Mouse (Mus musculus) heart, postnatal 10 days (tissue): ENCODE results near the gene Jakmip3. TPM values are rescaled to one million over a fixed set of nuclear protein-coding genes. Genes with fewer than 3 reads are reported as not detected.
A peak's percentile ranks its signal among the peaks of the same experiment; 100 is the strongest.

ENCODE experiments used
- DNase-seq, 2 experiments: peaks; one replicate each; pipeline ENCODE4 v3.0.0; 2021
- intact Hi-C: fragments of 180-260 bp; cut with DNase I; formaldehyde crosslinking; loops from one replicate; pipeline ENCODE4 v1.15.1; 2025
- total RNA-seq, 2 experiments: library from RNA; stranded (reverse); gene quantifications; 2 replicates each; pipeline ENCODE4 v1.2.3; 2021

The Jakmip3 gene
- total RNA-seq, 2 experiments from 2014 or later, result 0.19 TPM; not detected in 1

DNA sequence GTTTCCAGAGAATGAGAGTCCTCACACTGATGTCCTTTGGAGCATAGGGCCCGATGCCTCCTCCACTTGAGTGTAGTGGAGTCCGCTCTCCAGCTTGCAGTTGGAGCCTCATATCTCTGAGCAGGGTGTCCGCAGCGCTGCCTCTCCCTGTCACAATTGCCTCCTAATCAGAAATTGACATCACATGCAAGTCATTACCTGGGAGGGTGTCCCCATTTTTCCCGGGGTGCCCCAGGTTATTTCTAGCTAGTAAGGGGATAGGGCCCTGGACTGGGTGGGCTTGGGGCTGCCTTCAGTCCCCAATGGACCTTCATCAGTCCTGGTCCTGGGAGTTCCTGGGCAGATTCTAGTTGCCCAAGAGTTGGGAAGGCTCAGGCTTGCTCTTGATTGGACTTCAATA is 152.1 kb downstream of the Jakmip3 start:
- intact Hi-C loops, result no loop called here
- DNase-seq, result no peak

DNA sequence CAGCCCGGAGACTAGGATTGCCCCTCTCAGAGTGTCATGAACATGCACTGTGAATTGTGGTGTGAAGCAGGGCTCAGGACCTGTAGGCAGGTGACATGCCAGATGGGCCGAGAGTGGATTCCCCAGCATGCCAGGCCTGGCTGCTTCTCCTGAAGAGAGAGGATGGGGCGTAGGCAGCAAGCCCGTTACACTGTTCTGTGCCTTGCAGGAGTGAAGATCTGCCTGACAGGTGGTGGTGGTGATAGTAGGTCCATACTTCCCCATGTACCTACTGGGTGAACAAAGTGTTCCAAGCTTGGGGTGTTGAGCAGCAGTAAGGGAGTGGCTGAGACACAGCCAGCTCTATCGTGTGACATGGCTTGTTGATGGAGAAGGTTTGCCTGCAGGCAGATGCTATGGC is 152.6 kb downstream of the Jakmip3 start:
- intact Hi-C loops, result no loop called here
- no peak for DNase-seq

DNA sequence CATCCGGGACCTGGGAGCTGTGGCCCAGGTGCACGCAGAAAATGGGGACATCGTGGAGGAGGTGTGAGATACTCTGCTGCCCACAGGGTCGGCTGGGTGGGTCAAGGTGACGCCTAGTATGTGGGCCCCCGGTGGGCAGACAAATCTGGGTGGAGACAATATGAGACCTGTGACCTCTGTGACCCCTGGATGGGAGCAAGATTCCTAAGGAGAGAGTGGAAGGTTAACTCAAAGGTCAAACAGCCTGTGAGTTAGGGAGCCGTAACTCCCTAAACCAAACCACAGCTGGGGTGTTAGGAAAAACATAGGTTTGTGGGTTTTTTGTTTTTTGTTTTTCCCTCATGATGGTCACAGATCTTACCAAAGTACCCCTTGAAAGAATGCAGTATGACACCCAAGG is 153.3 kb downstream of the Jakmip3 start:
- no peak for DNase-seq
- intact Hi-C loops, result no loop called here

DNA sequence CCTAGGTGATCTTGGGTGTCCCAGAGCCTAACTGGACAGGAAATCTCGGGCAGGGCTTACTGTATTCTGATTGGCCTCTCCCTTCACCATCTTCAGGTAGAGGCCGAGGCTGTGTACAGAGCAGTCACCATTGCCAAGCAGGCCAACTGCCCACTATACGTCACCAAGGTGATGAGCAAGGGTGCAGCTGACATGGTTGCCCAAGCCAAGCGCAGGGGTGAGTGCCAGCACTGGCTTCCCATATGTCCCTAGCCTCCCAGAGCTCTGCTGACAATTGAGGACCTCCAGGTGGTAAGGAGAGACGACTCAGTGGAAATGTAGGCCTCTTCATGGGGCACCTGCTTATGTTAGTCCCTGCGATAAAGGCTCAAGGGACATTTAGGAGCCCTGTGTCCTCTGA is 154.2 kb downstream of the Jakmip3 start:
- intact Hi-C loops, result no loop called here
- no peak for DNase-seq

GRCm38 (mm10) chr7:139095282-139095681 is 154.8 kb downstream of the Jakmip3 start:
- intact Hi-C loops, result no loop called here
- DNase-seq, result no peak

GRCm38 (mm10) chr7:139096399-139096798 is 155.9 kb downstream of the Jakmip3 start:
- DNase-seq, result no peak
- intact Hi-C loops, result no loop called here

- DNase-seq, result no peak
- intact Hi-C loops, result no loop called here
Measured at GRCm38 (mm10) chr7:139100531-139101095, 160.1 kb downstream of the Jakmip3 start.

DNA sequence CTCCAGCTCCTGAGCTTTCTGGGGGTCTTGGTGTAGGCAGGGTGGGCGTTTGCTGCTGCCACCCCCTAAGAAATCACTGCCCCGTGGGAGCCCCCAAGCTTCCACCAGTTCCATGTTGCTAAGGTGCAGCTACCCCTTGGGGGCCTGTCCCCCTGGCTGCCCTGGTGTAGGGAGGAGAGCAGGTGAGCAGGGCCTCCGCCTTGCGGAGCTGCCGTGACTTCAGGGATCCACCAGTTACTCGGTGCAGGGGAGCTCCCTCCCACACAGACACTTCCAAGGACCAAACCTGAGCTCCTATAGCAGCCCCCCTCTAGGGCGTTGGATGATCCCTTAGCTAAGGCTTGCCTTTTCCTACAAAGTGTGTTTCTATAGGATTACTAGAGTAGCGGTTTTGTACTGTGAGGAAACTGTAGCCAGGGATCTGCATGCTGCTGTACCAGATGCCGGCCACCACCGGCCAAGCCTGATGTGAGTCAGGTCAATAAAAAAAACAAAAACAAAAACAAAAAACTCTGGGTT is 160.8 kb downstream of the Jakmip3 start:
- intact Hi-C loops, result no loop called here
- no peak for DNase-seq

DNA sequence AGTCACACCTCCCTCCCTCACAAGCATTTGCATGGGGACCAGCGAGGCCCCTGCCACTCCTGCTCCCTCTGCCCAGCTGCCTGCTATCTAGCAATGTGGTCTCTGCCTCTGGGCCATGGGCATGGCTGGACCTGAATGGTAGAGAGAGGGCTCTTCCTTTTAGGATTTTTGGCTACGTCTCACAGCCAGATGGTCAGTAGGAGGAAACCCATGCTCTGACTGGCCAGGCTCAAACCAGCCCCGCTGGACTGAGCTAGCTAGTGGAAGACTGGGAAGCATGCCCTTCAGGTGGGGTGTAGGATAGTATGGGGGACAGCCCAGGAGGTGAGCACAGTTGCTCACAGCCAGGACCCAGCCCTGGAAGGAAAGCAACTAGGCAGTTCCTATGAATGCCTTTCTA is 161.3 kb downstream of the Jakmip3 start:
- no peak for DNase-seq
- intact Hi-C loops, result no loop called here

DNA sequence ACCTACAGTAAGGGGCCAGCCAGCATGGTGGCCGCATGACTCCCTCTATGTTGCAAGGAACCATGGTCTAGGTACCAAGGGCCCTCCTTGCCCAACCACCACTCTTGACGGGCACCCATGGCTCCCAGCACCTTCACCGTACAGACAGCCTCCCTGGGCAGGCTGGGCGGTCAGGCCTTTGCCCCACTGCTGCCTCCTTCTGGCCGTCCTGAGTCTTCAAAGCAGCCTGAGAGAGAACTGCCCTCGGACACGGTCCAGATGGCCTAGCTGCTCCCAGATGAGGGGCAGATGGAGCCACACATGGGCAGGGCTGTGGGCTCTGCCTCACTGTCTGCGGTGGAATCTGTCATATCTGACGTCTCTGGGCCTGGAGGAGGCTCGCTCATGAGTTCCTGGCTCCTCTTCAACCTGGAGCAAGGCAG is 163.4 kb downstream of the Jakmip3 start:
- DNase-seq, result no peak
- intact Hi-C loops, result no loop called here

- intact Hi-C loops, result no loop called here
- no peak for DNase-seq
Measured at GRCm38 (mm10) chr7:139105076-139105475, 164.5 kb downstream of the Jakmip3 start.

- no peak for DNase-seq
- intact Hi-C loops, result no loop called here
Measured at GRCm38 (mm10) chr7:139105705-139106104, 165.2 kb downstream of the Jakmip3 start.

DNA sequence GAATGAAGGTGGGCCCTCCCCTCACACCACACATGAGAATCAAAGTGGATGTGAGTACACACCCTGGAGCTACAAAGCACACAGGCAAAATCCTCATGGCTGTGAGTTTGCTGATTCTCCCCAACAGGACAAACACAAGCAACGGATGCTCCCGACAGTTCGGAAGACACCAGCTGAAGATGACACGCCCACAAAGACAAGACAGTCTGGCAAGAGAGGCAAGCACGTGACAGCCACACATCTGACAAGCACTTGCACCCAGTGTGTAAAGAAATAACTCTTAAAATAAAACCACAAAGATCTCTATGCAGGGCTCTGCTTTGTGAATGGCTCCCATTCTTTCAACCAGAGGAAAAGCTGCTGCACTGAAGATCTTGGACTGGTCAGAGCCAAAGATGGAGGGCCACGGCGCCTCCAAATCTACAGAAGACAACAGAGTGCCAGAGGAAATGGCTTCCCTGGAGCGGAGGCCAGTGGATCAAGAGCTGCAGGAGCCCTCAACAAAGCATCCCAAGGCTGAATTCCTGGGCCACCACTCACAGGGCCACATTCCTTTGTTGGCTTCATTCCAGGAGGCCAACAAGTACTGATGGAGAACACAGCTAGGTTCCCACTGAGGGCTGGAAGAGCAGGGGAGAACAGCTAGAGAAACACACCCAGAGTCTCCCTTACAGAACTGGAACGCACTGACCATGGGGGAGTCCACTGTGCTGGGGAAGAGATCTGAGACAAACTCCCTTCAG is 167.5 kb downstream of the Jakmip3 start:
- no peak for DNase-seq
- intact Hi-C loops, result no loop called here

DNA sequence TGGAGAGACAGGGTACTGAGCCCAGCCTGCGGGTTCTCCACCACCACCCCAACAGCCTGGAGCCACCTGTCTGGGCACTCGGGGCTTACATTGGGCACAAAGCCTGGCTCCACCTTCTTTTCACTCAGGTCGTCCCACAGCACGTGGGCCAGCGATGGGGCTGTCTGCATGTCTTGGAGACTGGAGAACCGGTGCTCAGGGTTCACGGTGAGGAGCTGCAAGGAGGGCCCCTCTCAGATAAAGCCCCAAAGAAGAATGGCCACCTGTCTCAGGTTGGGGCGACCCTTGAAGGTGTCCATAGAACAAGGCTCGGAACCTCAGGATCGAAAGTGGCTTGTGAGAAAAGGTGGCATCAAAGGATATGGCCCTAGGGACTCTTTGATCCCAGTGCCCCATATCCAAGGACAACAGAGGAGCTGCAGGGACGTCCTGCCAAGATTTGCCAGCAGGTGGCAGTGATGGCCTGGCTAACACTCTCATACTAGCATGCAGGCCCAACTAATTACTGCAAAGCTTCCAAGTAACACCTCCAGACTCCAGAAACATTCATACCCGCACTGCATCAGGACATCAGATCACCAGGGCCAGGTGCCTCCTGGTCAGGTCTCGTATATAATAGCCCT is 178.7 kb downstream of the Jakmip3 start:
- DNase-seq, result peak; percentile 90 to 93

GRCm38 (mm10) chr7:139119775-139120153 is 179.2 kb downstream of the Jakmip3 start:
- intact Hi-C loops, result loop anchor here (5.0 kb wide), 1 partner anchor 178 kb away; no protein-coding TSS in a partner anchor

More for the DNA sequence above, 178.7 kb downstream of the Jakmip3 start:
- intact Hi-C loops, result no loop called here

GRCm38 (mm10) chr7:139125881-139126280 is 185.4 kb downstream of the Jakmip3 start:
- no peak for DNase-seq
- intact Hi-C loops, result loop anchor here (2.0 kb wide), 1 partner anchor 71 kb away; no protein-coding TSS in a partner anchor

More at GRCm38 (mm10) chr7:139119775-139120153, 179.2 kb downstream of the Jakmip3 start:
- DNase-seq, result no peak

DNA sequence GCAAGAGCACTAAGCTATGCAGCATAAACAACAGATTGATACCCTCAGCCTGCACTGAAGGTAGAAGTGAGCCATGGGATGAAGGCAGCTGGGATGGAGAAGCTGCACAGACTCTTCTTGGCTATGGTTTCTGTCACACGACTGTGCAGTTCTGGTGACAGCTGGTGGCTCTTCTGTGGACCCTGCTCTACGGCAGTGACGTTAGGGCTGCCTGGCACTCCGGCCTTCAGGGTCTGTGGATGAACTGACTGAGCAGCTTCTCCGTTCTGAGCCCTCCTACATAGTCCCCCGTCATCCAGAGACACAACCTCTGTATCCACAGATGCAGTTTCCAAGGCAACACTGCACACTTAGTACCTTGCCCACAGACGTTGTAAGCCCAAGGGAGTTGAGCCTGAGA is 186.0 kb downstream of the Jakmip3 start:
- DNase-seq, result no peak
- intact Hi-C loops, result loop anchor here (2.0 kb wide), 1 partner anchor 70 kb away; no protein-coding TSS in a partner anchor

DNA sequence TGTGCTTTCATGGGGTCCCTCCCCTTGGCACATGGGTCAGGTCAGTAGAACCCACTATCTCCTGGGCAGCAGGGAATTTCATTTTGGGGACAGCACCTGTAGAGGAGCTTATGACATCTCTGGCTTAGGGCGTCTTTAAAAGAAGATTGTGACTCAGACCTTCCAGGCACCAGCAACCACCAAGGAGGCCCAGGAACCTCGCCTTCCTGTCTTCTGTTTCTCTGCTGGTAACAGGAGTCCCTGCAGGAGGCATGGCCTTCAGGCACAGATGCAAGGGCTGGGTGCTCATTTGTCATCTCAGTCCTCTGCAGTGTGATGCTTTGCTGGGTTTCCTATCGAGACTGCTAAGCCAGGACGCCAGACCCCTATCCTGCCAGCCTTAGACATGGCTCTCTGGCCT is 188.5 kb downstream of the Jakmip3 start:
- intact Hi-C loops, result no loop called here
- no peak for DNase-seq

DNA sequence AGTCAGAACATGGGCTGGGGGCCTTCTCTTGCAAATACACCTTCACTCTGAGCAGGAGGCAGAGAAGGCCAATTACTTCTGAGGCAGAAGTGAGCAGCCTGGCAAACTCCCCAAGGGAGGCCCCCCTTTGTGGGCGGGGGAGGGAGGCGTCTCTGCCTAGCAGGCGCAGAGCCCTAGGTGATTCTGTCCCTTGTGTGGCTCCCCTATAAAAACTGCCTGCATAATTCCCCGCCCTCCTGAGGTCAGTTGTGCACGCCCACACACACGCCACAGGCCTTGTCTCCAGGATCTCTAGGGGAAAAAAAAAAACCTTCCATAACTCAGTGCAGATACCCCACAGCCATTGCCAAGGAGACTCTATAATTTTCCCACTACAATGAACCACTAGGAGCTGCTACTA is 189.8 kb downstream of the Jakmip3 start:
- intact Hi-C loops, result no loop called here
- no peak for DNase-seq

- DNase-seq, result no peak
- intact Hi-C loops, result no loop called here
Measured at GRCm38 (mm10) chr7:139131538-139131937, 191.0 kb downstream of the Jakmip3 start.

GRCm38 (mm10) chr7:139133446-139133845 is 192.9 kb downstream of the Jakmip3 start:
- peak; percentile 59 to 62 for DNase-seq
- intact Hi-C loops, result no loop called here
